Mouse (Mus musculus): Measurements from ENCODE around the gene Cdx2.

DNA sequence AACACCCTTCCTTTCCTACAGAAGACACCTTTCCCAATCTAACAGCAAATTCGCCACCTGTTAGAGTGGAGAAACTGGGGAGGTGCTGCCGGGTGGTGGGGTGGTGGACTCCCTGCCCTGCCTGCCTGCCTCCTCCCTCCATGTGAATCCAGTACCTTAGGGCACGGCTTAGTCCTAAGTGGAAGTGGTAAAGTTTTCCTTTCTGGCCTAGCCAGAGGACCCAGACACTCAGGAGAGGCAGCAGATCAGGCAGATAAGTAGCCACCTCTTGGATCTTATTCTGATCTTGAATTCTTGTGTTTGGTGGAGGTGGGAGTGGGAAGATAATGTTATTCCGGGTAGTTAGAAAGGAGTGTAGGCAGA is 7.1 kb downstream of the Cdx2 start:
- TF ChIP-seq CTCF (IDR thresholded peaks at IDR 0.05; ENCODE audit: borderline replicate concordance, extremely low read depth, insufficient read depth, insufficient read length): no peak
- no peak for TF ChIP-seq POLR2A (IDR thresholded peaks at IDR 0.05; ENCODE audit: borderline replicate concordance, extremely low read depth, insufficient read depth, insufficient read length, poor library complexity, severe bottlenecking)

All from brain, embryonic 14.5 days (tissue).